Mouse (Mus musculus): ENCODE results near the gene Sh3rf1. TPM values are rescaled to one million over a fixed set of nuclear protein-coding genes. Genes with fewer than 3 reads are reported as not detected.

The Sh3rf1 gene
- total RNA-seq, 4 experiments from 2014 or later: 55.7 to 63.8 (median 58.6) TPM

GRCm38 (mm10) chr8:61283169-61284081, 59.8 kb downstream of the Sh3rf1 start:
- DNase-seq (ENCODE audit: low spot score in 2 of 2): no peak

GRCm38 (mm10) chr8:61285896-61286295, 62.2 kb downstream of the Sh3rf1 start:
- no peak for DNase-seq (ENCODE audit: low spot score in 2 of 2)

- no peak for DNase-seq (ENCODE audit: low spot score in 2 of 2)
Measured at GRCm38 (mm10) chr8:61286394-61286793, 62.7 kb downstream of the Sh3rf1 start.

- DNase-seq (ENCODE audit: low spot score in 2 of 2): no peak
Measured at GRCm38 (mm10) chr8:61286795-61287385, 63.2 kb downstream of the Sh3rf1 start.

GRCm38 (mm10) chr8:61288006-61288566, 64.4 kb downstream of the Sh3rf1 start:
- peak in 1 of 2 experiments; percentile 48 for DNase-seq (ENCODE audit: low spot score in 2 of 2)

- no peak for DNase-seq (ENCODE audit: low spot score in 2 of 2)
Measured at GRCm38 (mm10) chr8:61288676-61289075, 65.0 kb downstream of the Sh3rf1 start.

GRCm38 (mm10) chr8:61295040-61295439, 71.4 kb downstream of the Sh3rf1 start:
- DNase-seq (ENCODE audit: low spot score in 2 of 2): no peak

GRCm38 (mm10) chr8:61295441-61295840, 71.8 kb downstream of the Sh3rf1 start:
- no peak for DNase-seq (ENCODE audit: low spot score in 2 of 2)

GRCm38 (mm10) chr8:61298828-61299227, 75.2 kb downstream of the Sh3rf1 start:
- DNase-seq (ENCODE audit: low spot score in 2 of 2): no peak

GRCm38 (mm10) chr8:61301298-61302028, 77.8 kb downstream of the Sh3rf1 start:
- DNase-seq (ENCODE audit: low spot score in 2 of 2): no peak

GRCm38 (mm10) chr8:61302029-61302368, 78.3 kb downstream of the Sh3rf1 start:
- DNase-seq (ENCODE audit: low spot score in 2 of 2): no peak

- DNase-seq (ENCODE audit: low spot score in 2 of 2): no peak
Measured at GRCm38 (mm10) chr8:61305451-61306070, 81.9 kb downstream of the Sh3rf1 start.

GRCm38 (mm10) chr8:61306501-61307112, 82.9 kb downstream of the Sh3rf1 start:
- DNase-seq (ENCODE audit: low spot score in 2 of 2): peak in 1 of 2 experiments; percentile 62

- no peak for DNase-seq (ENCODE audit: low spot score in 2 of 2)
Measured at GRCm38 (mm10) chr8:61308896-61309295, 85.2 kb downstream of the Sh3rf1 start.

GRCm38 (mm10) chr8:61309530-61310402, 86.1 kb downstream of the Sh3rf1 start:
- DNase-seq (ENCODE audit: low spot score in 2 of 2): no peak

GRCm38 (mm10) chr8:61310403-61310871, 86.8 kb downstream of the Sh3rf1 start:
- no peak for DNase-seq (ENCODE audit: low spot score in 2 of 2)

- no peak for DNase-seq (ENCODE audit: low spot score in 2 of 2)
Measured at GRCm38 (mm10) chr8:61313016-61313415, 89.3 kb downstream of the Sh3rf1 start.

- no peak for DNase-seq (ENCODE audit: low spot score in 2 of 2)
Measured at GRCm38 (mm10) chr8:61316012-61316767, 92.5 kb downstream of the Sh3rf1 start.

Data from layer of hippocampus, adult 8-10 months (tissue).